Mouse (Mus musculus): ENCODE data around the gene Jund.

- no peak for TF ChIP-seq MYOG (IDR thresholded peaks at IDR 0.05; ENCODE audit: control insufficient read depth in 1 of 3, insufficient read depth in 1 of 3, insufficient read length in 2 of 3, low read depth in 2 of 3)
- TF ChIP-seq POLR2A (IDR thresholded peaks at IDR 0.05; ENCODE audit: insufficient read length, low read depth): no peak
- no peak for TF ChIP-seq MYOD1 (IDR thresholded peaks at IDR 0.05; ENCODE audit: control insufficient read depth in 1 of 3, insufficient read length in 2 of 3, low read depth in 2 of 3)
- no peak for TF ChIP-seq E2F4 (IDR thresholded peaks at IDR 0.05; ENCODE audit: insufficient read depth)
- peak; percentile 67 for TF ChIP-seq USF1 (IDR thresholded peaks at IDR 0.05; ENCODE audit: low read depth)
- no peak for TF ChIP-seq CEBPB (IDR thresholded peaks at IDR 0.05; ENCODE audit: insufficient read depth, poor library complexity, severe bottlenecking)
- TF ChIP-seq REST (IDR thresholded peaks at IDR 0.05; ENCODE audit: insufficient read depth, insufficient read length): no peak
- TF ChIP-seq TCF3 (IDR thresholded peaks at IDR 0.05; ENCODE audit: insufficient read length, low read depth): no peak
- TF ChIP-seq TCF12 (IDR thresholded peaks at IDR 0.05; ENCODE audit: insufficient read depth, poor library complexity, severe bottlenecking): no peak
These were observed 49.4 kb upstream of the Jund start for GRCm38 (mm10) chr8:70649324-70649723.
